In the genomic region with DNA sequence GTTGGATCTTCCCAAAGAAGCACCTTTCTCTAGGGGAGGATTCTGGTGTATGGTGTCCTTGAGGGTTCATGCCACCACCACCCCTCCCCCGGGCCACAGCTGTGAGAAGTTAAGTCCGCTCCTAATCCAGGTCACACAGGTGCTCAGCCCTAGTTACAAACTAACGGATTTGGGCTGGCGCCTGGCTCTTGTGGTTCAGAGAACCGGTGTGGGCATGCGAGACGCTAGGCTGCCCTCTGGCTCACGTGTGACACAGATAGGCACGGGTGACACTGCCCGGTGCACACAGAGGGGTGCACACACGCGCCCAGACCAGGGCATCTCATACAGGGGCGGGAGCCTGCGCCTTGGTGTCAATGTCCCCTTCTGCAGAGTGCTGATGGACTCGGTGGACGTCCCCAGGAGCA, we compare ENCODE assay signal across 8 mouse cellular contexts. TPM values are rescaled to one million over a fixed set of nuclear protein-coding genes. Genes with fewer than 3 reads are reported as not detected.
A peak's percentile ranks its signal among the peaks of the same experiment; 100 is the strongest.
DNase-seq lines count a peak whose midpoint lies in the region; ATAC-seq and TF ChIP-seq lines count a peak whose summit lies in the region.

No protein-coding gene starts in this region.

- peak; percentile 46 to 55 for DNase-seq in frontal cortex, postnatal 10 days (ENCODE audit: low spot score in 2 of 2)
- peak; percentile 52 for DNase-seq in kidney, adult 18-20 months
- DNase-seq in thymus, postnatal 36 days: peak; percentile 74 to 88

- peak overlapping the region; percentile 91 for H3K4me2 ChIP-seq in limb, embryonic 15.5 days
- H3K4me2 ChIP-seq in neural tube, embryonic 12.5 days (replicated peaks): peak overlapping the region; percentile 82

- WGBS in limb, embryonic 15.5 days: 2% methylated on average over 16 of the region's 16 CpGs
- under 1% methylated on average over 16 of the region's 16 CpGs for WGBS in neural tube, embryonic 12.5 days

- no peak for TF ChIP-seq CTCF in bone marrow macrophage, adult 2 months (IDR thresholded peaks at IDR 0.05; ENCODE audit: low read depth, low read length)

- TF ChIP-seq POLR2A in bone marrow macrophage, adult 2 months (IDR thresholded peaks at IDR 0.05; ENCODE audit: borderline replicate concordance, low read depth, low read length): no peak

- H3K4me1 ChIP-seq in erythroblast, embryonic 14.5 days (ENCODE audit: control insufficient read depth): peaks cover 3% of the 10 kb centered on the region
- H3K4me1 ChIP-seq in bone marrow macrophage, adult 2 months (ENCODE audit: control insufficient read depth, insufficient read depth, low read length): peaks cover 17% of the 10 kb centered on the region
- peaks cover 13% of the 10 kb centered on the region for H3K4me1 ChIP-seq in limb, embryonic 15.5 days
- H3K4me1 ChIP-seq in neural tube, embryonic 12.5 days: peaks cover 20% of the 10 kb centered on the region; the same call in 1 of the 2 replicates

- H3K9ac ChIP-seq in limb, embryonic 15.5 days: peak overlapping the region; percentile 73
- peak overlapping the region; percentile 75 for H3K9ac ChIP-seq in neural tube, embryonic 12.5 days

- no peak overlapping the region for H3K27ac ChIP-seq in bone marrow macrophage, adult 2 months (ENCODE audit: insufficient read depth, low read depth, low read length)
- peak overlapping the region; percentile 79 for H3K27ac ChIP-seq in limb, embryonic 15.5 days
- no peak overlapping the region for H3K27ac ChIP-seq in neural tube, embryonic 12.5 days

- no peaks in the 10 kb centered on the region for H3K36me3 ChIP-seq in erythroblast, embryonic 14.5 days (ENCODE audit: control insufficient read depth)
- no peaks in the 10 kb centered on the region for H3K36me3 ChIP-seq in limb, embryonic 15.5 days
- no peaks in the 10 kb centered on the region for H3K36me3 ChIP-seq in neural tube, embryonic 12.5 days

- ATAC-seq in erythroblast, adult 5-6 weeks (replicated peaks; ENCODE audit: low FRiP score, poor library complexity, severe bottlenecking): no peak
- ATAC-seq in limb, embryonic 15.5 days (ENCODE audit: insufficient number of reproducible peaks, low FRiP score, low TSS enrichment, low read depth): 0 out of 2 replicates have a peak, but pooled peaks have one; percentile 27
- peak; percentile 61 for ATAC-seq in neural tube, embryonic 12.5 days (ENCODE audit: low FRiP score, low read depth)

- H3K4me3 ChIP-seq in erythroblast, embryonic 14.5 days (replicated peaks): peak overlapping the region; percentile 32
- H3K4me3 ChIP-seq in bone marrow macrophage, adult 2 months (ENCODE audit: insufficient read depth, low read length): peak overlapping the region; percentile 39
- peak overlapping the region; percentile 58 for H3K4me3 ChIP-seq in limb, embryonic 15.5 days
- H3K4me3 ChIP-seq in neural tube, embryonic 12.5 days: peak overlapping the region; percentile 52

- peaks cover 29% of the 10 kb centered on the region for H3K27me3 ChIP-seq in erythroblast, embryonic 14.5 days (ENCODE audit: control insufficient read depth)
- H3K27me3 ChIP-seq in limb, embryonic 15.5 days: no peaks in the 10 kb centered on the region
- H3K27me3 ChIP-seq in neural tube, embryonic 12.5 days (replicated peaks): no peaks in the 10 kb centered on the region

- H3K9me3 ChIP-seq in erythroblast, embryonic 14.5 days (ENCODE audit: control insufficient read depth, low read length): no peaks in the 10 kb centered on the region
- no peaks in the 10 kb centered on the region for H3K9me3 ChIP-seq in limb, embryonic 15.5 days
- H3K9me3 ChIP-seq in neural tube, embryonic 12.5 days: no peaks in the 10 kb centered on the region

RNA-seq across cellular contexts. Expression of gene Nim1k, which starts 0.5 kb away (rescaled TPM):
- polyA plus RNA-seq in erythroblast, embryonic 14.5 days (2012): 0.01 TPM in 1 of 2 replicates, not detected in the other
- not detected in 2 replicates for total RNA-seq in erythroblast, adult 5-6 weeks (2015; ENCODE audit: low replicate concordance)
- total RNA-seq in erythroblast, adult 5-6 weeks (2017; ENCODE audit: low replicate concordance): not detected in 2 replicates
- polyA plus RNA-seq in bone marrow macrophage, adult 2 months (2012; ENCODE audit: insufficient read depth, insufficient read length, missing spikeins): 0.55 and 1.0 TPM in 2 replicates
- 2.6 and 2.7 TPM in 2 replicates for polyA plus RNA-seq in limb, embryonic 15.5 days (2015; fragmentation: Nextera tagmentation; extraction: Ambion mirVana)
- 1.9 and 2.2 TPM in 2 replicates for polyA plus RNA-seq in neural tube, embryonic 12.5 days (2016; fragmentation: Nextera tagmentation; extraction: Ambion mirVana)

RNA-seq across cellular contexts. Expression of gene Zfp131, which starts 35.5 kb away (rescaled TPM):
- polyA plus RNA-seq in erythroblast, embryonic 14.5 days (2012): 0.57 and 1.3 TPM in 2 replicates
- total RNA-seq in erythroblast, adult 5-6 weeks (2015; ENCODE audit: low replicate concordance): 25.6 and 32.8 TPM in 2 replicates
- 16.3 and 28.3 TPM in 2 replicates for total RNA-seq in erythroblast, adult 5-6 weeks (2017; ENCODE audit: low replicate concordance)
- 17.6 and 18.6 TPM in 2 replicates for polyA plus RNA-seq in bone marrow macrophage, adult 2 months (2012; ENCODE audit: insufficient read depth, insufficient read length, missing spikeins)
- 29.2 and 32.2 TPM in 2 replicates for polyA plus RNA-seq in limb, embryonic 15.5 days (2015; fragmentation: Nextera tagmentation; extraction: Ambion mirVana)
- 42.7 and 46.2 TPM in 2 replicates for polyA plus RNA-seq in neural tube, embryonic 12.5 days (2016; fragmentation: Nextera tagmentation; extraction: Ambion mirVana)
